Mouse (Mus musculus) liver, adult (tissue): ENCODE results near the gene Tent5c.

Source experiments
- GATA4 ChIP-seq: IDR thresholded peaks from 2 replicates; pipeline ENCODE4 v1.6.1; 2014; ENCODE audit warnings: mild to moderate bottlenecking, low read length; ENCODE audit not compliant: insufficient replicate concordance

The Tent5c gene

DNA sequence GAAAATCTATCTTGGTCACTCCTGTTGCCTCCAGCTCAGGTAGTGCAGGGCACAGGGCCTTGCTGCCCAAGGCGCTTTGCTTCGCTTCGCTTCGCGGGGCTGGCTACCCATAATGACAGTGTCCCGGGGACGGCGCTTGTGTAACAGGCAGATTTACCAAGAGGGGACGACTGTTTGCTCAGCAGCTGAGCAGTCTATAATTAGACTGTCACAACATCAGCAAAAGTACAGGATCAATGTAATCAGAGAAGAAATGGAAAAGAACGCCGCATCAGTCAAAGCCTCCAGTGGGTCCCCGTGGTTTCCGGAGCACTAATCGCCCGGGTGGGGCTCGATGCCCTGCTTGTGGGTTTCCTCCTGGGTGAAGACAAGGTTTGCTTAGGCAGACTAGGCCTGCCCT, 6.3 kb upstream of the Tent5c start:
- no peak for TF ChIP-seq GATA4

DNA sequence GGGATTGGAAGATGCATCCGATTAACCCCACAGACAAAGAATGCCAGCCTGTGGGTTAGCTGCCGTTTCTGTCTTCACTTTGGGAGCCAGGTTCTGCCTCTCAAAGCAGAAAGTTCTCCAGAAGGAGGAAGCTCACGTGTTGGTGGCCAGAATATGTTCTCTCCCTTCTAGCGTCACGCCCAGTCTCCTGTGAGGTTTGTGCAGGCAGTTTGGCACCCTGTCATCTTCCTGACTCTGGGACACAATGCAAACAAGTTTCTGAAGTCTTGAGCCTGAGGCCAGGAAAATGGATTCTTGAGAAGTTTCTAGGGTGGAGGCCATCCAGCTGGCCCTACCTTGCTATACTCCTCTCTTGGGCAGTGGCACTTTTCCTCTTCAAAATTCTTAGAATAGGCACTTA, 5.8 kb upstream of the Tent5c start:
- TF ChIP-seq GATA4: no peak

DNA sequence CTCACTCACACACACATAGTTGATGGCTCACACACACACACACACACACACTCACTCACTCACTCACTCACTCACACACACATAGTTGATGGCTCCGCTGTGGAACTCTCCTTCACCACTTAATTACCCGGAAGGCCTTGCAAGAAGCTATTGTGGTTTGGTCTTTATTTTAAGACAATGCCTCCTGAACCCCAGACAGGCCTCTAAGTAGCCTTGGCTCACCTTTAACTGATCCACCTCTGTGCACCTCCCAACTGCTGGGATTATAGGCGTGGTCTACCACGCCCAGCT, 831 bp upstream of the Tent5c start:
- no peak for TF ChIP-seq GATA4

DNA sequence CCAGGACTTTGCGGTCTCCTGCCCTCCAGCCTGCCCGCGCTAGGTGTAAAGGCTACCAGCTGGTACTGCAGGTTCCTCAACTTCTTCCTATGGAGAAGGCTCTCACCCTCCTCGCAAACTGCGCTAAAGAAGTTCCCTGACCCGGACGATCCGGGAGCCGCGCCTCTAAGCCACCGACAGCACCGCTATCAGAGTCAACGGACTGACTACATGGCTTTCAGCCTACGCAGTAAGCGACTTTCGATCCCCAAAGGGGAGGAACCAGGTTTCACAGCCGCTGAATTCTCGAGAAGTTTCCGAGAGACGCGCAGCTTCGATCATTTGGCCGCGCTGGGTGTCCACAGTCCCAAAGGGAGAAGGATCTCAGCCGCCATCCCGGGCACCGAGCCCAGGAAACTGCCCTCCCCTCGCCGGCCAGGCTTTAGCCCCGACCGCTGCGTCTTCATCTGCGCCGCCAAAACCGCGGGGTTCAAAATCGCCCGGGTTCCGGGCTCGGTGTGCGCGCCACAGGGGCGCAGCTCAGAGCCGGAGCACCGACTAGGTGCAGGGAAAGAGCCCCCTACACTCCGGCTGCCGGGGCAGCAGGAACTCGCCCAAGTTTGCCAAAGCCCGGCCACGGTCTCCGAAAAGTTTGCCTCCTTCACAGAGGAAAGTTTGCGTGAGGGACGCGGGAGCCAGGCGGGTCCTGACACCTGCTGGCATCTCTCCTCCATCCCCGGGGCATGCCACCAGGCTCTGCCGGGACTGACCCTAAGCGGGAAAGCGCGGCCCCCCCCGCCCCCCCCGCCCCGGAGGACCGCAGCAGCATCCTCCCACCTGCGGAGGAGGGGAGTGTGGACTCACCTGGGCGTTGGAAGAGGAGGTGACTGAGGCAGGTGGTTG, 632 bp downstream of the Tent5c start:
- TF ChIP-seq GATA4: no peak

DNA sequence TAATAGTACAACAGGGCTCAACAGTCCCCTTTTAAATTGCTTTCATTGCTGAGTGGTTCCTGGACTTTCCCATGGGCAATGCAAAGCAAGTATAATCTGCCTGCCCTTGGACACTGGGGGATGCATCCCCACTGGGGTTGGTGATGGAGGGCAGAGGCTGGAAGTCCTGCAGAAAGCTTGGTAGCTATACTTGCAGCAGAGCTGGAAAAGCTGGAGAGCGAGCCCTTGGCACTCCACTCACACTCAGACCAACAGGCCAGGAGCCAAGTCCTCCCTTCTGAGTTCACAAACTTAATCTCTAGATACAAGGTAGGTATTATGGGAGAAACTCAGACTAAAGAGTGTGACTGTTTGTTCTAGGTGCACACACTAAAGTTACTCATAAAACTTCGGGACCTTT, 2.1 kb downstream of the Tent5c start:
- TF ChIP-seq GATA4: no peak

DNA sequence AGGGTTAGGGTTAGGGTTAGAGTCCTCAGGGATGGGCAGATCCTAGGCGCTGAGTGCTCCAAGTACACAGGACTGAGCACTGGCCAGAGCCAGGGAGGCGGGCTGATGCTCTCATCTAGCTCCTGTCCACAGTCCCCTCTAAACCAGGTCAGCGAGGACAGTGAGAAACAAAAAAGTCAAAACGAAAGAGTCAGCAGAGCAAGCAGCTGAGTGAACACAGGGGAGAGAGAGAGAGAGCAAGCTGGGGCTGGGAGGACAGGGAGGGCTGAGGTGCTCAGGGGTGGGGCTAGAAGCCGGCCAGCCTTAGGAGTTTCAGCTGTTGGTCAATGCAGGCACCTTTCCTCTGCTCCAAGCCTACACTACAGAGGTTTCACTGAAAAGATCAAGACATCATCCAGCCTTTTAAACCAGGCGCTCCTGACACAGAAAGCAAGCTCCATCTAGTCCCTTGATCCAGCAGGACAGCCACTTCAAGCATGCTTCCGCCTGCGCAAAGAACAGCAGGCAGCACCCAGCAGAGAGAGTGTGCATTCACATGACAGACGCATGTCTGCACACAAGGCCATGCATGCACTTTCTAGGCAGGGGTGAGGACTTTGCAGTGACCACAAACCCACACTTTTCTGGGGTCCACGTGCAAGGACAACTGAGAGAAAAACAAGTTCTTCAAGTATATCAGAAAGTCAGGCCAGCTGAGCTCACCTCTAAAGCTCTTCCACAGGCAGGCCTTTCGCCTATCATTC, 3.6 kb downstream of the Tent5c start:
- TF ChIP-seq GATA4: no peak

DNA sequence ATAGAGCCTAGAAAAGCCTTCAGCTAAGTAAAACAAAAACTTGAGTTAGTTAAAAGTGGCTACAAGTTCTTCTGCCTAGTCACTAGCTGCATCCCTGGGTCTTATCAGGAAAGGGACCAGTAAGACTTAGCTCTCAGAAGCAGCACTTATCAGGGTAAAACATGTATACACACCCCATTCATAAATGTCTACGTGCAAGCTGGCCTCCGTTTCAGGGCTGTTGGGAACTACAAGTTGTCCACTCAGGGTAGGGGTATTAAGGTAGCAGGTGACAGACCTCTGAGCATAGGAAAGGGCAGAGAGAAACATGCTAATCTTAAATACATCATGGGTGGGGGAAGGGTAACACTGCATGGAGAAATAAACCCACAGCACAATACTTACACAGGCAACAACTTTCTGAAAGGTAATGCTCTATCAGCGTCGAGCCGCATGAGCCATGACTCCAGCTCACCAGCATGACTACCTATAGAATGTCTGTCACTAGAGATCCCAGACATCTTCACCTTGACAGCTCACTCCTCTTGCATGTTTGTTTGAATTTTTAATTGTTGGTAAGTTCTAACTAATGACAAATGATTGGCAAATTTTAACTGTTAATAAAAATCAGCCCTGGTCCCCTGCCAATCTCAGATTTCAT, 6.0 kb downstream of the Tent5c start:
- no peak for TF ChIP-seq GATA4

DNA sequence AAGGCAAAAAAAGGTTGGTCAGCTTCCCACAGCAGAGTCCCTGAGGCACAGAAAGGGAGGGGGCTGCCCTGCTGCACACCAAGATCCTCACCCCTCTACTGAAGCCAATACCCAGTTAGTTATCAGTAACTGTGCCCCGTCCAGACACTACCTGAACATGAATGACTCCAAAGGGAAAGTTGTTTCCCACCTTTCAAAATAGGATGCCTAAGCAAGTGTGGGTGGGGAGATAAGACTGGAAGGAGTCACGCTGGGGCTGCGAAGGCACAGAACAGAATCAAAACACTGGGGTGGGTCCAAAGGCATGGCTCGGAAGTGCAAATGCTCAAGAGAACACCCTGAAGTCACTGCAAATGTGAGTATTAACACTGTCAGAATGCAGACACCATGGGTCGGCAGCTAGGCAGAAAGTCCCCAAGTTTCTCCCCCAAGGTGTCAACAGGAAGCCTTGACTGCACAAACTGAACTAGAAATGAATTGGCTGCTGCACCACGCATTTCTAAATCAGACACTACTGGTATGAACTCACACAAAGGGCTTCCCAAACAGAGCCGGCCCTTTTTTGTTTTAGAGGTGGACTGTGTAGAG, 6.7 kb downstream of the Tent5c start:
- TF ChIP-seq GATA4: no peak

DNA sequence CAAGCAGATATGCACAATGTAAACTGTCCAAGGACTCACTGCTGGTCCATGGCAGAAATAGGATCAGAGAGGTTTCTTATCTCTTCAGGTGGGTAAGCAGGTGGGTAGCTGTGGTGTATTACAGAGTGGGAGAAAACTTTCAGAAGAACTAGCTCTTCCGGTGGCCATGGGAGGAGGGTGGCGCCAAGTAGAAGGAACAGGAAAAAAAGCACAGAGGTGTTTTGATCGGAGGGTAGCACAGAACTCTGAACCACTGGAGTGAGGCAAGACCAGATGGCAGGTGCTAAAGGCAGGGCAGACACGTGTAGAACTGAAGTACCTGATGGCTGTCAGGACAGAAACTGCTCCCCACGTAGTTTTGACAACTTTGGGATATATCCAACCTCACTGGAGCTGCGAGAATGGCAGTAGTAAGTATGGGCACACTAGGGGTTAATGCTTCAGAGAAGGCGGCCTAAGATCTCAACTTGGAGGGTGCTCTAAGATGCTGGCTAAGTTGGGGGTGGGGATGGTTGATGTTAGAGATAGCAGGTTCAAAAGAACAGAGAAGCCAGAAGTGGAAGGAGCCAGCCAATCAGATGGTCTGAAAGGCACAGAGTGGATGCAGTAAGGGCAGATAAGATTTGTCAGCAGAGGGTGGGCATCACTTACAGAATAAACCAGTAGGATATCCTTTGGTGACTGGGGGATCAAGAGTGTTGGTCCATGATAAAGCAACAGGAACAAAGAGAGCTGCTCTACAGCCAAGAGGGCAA, 8.7 kb downstream of the Tent5c start:
- no peak for TF ChIP-seq GATA4

DNA sequence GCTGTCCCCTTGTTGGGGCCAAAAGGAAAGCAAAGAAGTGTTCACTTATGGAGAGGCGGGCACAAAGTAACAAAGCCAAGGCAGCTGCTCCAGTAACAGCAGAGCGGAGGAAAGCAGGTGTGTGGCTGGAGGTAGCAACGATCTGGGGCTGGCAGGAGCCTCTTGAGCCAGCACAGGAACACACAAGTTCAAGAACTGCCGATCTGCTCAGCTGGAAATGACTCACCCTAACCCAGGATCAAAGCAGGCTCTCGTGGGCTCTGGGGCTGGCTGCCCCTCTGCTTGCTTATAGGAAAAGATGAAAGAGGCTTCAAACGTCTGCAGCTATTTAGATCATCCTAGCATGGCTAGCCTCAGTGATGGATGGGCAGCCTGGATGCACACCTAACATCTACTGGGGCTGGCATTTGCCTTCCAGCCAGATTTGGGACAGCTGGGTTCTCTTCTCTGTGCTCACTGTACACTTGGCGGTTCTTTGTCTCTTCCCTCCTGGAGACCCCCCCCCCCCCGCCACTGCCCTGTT, 14.1 kb downstream of the Tent5c start:
- TF ChIP-seq GATA4: no peak

DNA sequence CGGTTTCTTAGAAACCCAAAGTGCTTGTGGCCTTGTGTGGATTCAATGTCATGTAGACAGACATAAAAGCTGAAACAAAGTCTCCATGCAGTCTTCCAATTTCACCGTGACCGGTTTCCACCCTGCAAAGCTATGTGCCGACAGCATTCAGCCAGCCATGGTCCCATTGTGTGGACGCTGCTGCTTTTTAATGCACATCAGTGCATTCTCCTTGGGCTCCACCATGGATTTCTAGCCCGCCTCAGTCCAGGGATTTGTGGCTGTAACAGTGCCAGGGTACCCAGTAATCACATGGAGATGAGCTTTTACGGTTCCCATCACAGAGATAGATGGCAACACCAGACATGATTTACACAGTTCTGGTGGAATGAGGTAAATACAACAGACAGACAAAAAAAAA, 14.6 kb downstream of the Tent5c start:
- TF ChIP-seq GATA4: no peak

DNA sequence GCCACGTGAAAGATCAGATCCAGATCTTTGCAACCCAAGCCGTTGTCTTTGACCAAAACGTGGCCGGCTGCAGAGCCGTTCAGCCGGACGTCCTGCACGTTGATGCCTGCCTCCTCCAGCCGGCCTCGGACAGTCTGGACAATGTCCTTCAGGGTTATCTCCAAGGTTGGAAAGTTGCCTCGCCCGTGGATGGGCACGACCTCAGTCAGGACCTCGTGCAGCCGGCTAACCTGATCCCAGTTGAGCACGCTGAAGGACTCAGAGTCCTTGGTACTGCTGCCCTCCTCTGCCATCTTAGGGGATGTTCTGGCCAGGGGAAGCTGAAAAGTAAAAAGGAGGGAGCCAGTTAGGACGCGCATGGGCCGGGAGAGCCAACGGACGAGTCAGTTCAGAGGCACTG, 16.0 kb downstream of the Tent5c start:
- TF ChIP-seq GATA4: no peak

DNA sequence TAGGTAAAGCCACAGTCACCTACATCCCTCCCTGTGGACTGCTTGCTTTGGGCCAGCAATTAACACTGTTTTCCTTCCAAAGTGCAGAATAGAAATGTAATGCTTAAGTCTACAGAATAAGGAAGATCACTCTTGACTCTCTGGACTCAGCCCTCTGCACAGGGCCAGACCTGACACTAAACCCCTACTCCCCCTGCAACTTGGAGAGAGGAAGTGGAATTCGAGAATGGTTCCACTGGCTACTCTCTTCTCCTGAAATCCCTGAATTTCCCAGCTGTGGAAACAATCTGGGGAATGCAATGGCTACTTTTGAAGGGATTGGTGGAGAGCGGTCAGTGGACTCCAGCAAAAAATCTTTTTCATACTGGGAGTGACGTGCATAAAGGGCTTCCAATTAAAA, 18.2 kb downstream of the Tent5c start:
- TF ChIP-seq GATA4: no peak

DNA sequence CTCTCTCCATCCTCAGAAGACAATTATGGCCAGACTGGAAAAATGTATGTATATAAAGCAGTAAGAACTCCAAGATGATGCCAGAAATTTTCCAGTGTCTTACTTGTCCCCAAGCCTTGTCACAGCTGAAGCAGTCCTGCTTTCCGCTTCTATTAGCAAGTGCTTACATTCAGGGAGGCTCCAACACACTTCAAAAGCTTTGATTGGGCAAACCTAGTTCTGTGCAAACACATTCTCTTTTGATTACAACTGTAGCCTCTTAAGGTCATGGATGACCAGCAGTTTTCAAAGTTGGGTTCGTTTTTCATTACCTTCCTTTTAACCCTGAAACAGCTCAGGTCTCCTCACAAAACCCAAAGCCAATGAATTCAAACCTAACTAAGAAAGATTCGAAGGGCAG, 19.0 kb downstream of the Tent5c start:
- no peak for TF ChIP-seq GATA4

DNA sequence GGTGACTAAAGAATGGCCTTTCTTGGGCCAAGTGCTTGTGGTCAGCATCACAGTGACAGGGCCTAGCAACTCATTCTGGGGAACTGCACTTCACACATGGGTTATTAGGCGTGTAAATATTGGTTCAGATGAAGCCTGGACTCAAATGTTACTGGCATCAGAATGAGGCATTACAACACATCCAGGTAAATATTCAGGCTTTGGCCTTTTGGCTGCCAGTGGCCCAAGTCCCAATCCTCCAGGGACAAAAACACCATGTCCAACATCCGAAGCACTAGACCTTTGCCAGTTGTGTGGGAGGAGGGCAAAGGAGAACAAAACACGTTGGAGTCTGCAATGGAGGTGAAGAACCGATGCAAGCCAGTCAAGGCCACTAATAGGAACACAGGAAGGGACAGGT, 22.6 kb downstream of the Tent5c start:
- TF ChIP-seq GATA4: no peak
